Mouse (Mus musculus) thymus, adult 2 months (tissue): ENCODE data around the gene Olfr724.
"Not testable (repeated sequence)": the region's sequence is repeated elsewhere in the genome, so short reads cannot be mapped to it uniquely, and the experiment has no call there.

Experiments
- CTCF ChIP-seq: fragments of 200-500 bp; IDR thresholded peaks from 2 replicates; pipeline ENCODE4 v1.5.1; 2012; ENCODE audit warnings: mild to moderate bottlenecking, control low read depth, low read length, moderate library complexity, borderline replicate concordance; ENCODE audit not compliant: control insufficient read depth, poor library complexity, insufficient read depth; ENCODE audit errors: extremely low read depth
- POLR2A ChIP-seq: fragments of 200-500 bp; IDR thresholded peaks from 2 replicates; pipeline ENCODE4 v1.6.1; 2012; ENCODE audit warnings: mild to moderate bottlenecking, low read length, control low read depth, moderate library complexity; ENCODE audit not compliant: control insufficient read depth, poor library complexity, insufficient read depth; ENCODE audit errors: extremely low read depth

DNA sequence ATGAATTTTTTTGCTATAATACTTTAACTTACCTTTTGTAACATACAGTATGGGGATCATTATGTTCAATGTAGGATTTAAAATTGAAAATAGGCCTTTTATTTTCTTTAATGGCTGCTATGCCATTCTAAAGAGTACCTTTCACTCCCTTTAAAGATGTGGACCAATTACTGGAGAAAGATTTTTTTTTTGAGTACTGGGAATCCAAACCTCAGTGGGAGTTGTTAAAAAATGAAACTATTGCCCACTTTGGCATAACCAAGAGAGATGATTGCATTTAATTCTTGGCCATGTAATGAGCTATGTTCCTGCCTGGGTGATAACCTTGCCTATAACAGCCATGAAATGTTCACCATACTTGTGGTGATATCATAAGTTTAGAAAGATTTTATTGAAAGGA is 31.4 kb downstream of the Olfr724 start, which contains the start of gene Olfr723:
- not testable (repeated sequence) for TF ChIP-seq POLR2A, CTCF
